Mouse (Mus musculus) lung, postnatal 0 days (tissue): ENCODE data around the gene Nphs1.

Experiments
- CTCF ChIP-seq: IDR thresholded peaks from 2 replicates; pipeline ENCODE4 v1.5.1; 2016; ENCODE audit warnings: antibody characterized with exemption, mild to moderate bottlenecking
- EP300 ChIP-seq: IDR thresholded peaks from 2 replicates; pipeline ENCODE4 v1.6.1; 2016; ENCODE audit warnings: antibody characterized with exemption, mild to moderate bottlenecking, control low read depth

GRCm38 (mm10) chr7:30526399-30526798, 68.3 kb downstream of the Nphs1 start:
- TF ChIP-seq CTCF (no peak), EP300 (no peak)
